Mouse (Mus musculus): ENCODE measurements around the gene Fam13c.

- TF ChIP-seq CTCF (IDR thresholded peaks at IDR 0.05; ENCODE audit: borderline replicate concordance, insufficient read depth, low read length): no peak
- TF ChIP-seq POLR2A (IDR thresholded peaks at IDR 0.05; ENCODE audit: low read depth, low read length): no peak
These were observed at the start of gene Fam13c for GRCm38 (mm10) chr10:70439676-70440521.

Data from embryonic fibroblast, embryonic 13.5 days (primary cell).